Mouse (Mus musculus) limb, embryonic 11.5 days (tissue): ENCODE data around the gene Fndc7. TPM values are rescaled to one million over a fixed set of nuclear protein-coding genes. Genes with fewer than 3 reads are reported as not detected.
A peak's percentile ranks its signal among the peaks of the same experiment; 100 is the strongest.

Source experiments
- ATAC-seq: fragments of 200-750 bp; cut with Nextera tagmentation; 2 replicates; pipeline ENCODE4 v1.8.0; 2017; ENCODE audit warnings: low read depth; ENCODE audit not compliant: insufficient number of reproducible peaks, low FRiP score, low TSS enrichment
- DNase-seq: peaks from one replicate; pipeline ENCODE4 v3.0.0-alpha.2; 2015; ENCODE audit warnings: low spot score
- H3K27ac ChIP-seq: fragments of 300-500 bp; sonication (generic); replicated peaks from 2 replicates; pipeline ENCODE4 v1.5.1; 2014; ENCODE audit warnings: low read depth, mild to moderate bottlenecking, low read length
- H3K27me3 ChIP-seq: fragments of 300-500 bp; sonication (generic); 2 replicates; pipeline ENCODE4 v1.6.1; 2014; ENCODE audit warnings: mild to moderate bottlenecking, low read length, mixed read lengths; ENCODE audit not compliant: control insufficient read depth, insufficient read depth
- H3K36me3 ChIP-seq: fragments of 300-500 bp; sonication (generic); 2 replicates; pipeline ENCODE4 v1.6.1; 2014; ENCODE audit warnings: mild to moderate bottlenecking, low read length, moderate library complexity, mixed read lengths; ENCODE audit not compliant: control insufficient read depth, insufficient read depth
- H3K4me1 ChIP-seq: fragments of 300-500 bp; sonication (generic); 2 replicates; pipeline ENCODE4 v1.6.1; 2014; ENCODE audit warnings: low read length, mixed read lengths; ENCODE audit not compliant: control insufficient read depth, insufficient read depth
- H3K4me2 ChIP-seq: fragments of 300-500 bp; sonication (generic); 2 replicates; pipeline ENCODE4 v1.6.1; 2014; ENCODE audit warnings: low read depth, mild to moderate bottlenecking, moderate library complexity; ENCODE audit not compliant: severe bottlenecking
- H3K4me3 ChIP-seq: fragments of 300-500 bp; sonication (generic); 2 replicates; pipeline ENCODE4 v1.5.1; 2014; ENCODE audit warnings: low read depth, low read length
- H3K9ac ChIP-seq: fragments of 300-500 bp; sonication (generic); 2 replicates; pipeline ENCODE4 v1.6.1; 2014; ENCODE audit warnings: mild to moderate bottlenecking, low read length
- H3K9me3 ChIP-seq: fragments of 300-500 bp; sonication (generic); 2 replicates; pipeline ENCODE4 v1.6.1; 2016; ENCODE audit warnings: low read length; ENCODE audit not compliant: control insufficient read depth
- WGBS: fragments of 180-500 bp; shearing (Covaris S2); extraction: QIAGEN DNeasy Blood & Tissue Kit; methylation state at CpG from one replicate; pipeline ENCODE4 v1.1.7; 2014; 5-methylcytosine and 5-hydroxymethylcytosine counted together
- polyA plus RNA-seq: library from polyadenylated mRNA; unstranded; fragments of >200 nt; fragmentation: Nextera tagmentation; extraction: Ambion mirVana; gene quantifications from 2 replicates; pipeline ENCODE4 v1.2.1, GENCODE M21; 2014

The Fndc7 gene
- polyA plus RNA-seq, 1 experiment from 2014 or later: not detected

DNA sequence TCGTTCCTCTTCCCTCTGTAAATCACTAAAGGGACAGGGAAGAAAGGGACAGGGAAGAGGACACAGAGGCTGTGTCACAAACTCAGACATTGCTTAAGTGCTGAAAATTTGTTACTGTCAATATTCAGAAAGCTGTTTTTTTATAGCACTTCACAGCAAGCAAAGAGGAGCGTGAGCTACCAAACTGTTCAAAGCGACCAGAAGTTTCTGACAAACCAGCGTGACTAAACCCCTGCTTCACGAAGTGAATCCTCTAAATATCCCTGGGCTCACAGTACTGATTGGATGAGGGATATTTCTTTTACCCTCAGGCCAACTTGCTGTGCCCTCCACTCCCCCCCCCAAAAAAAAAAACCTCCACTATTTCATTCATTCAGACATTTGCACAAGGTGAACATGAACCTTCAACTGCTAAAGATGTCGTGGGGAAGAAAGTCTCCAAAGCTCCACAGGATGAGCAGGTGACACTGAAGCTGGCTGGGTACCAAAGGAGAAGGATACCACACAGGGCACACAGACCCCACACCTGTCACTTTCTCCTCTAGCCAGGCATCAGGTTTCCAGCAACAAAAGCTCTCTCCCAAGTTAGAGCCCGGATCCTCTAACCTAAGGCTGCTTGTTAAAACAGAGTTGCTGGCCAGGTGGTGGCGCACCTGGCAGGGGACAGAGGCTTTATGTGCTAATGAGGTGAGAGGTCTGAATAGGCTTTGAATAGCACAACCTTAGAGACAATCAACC lies 33.3 kb downstream of the Fndc7 start:
- 51% methylated on average over 8 of the region's 8 CpGs for WGBS
- Histone ChIP-seq H3K27ac (no peak overlapping the region), H3K27me3 (no peaks in the 10 kb centered on the region), H3K9ac (no peak overlapping the region), H3K36me3 (no peaks in the 10 kb centered on the region), H3K4me3 (no peak overlapping the region), H3K9me3 (no peaks in the 10 kb centered on the region), H3K4me1 (0 out of 2 replicates have a peak, but pooled peaks cover 2% of the 10 kb centered on the region), H3K4me2 (no peak overlapping the region)
- ATAC-seq (no peak), DNase-seq (peak; percentile 67)

DNA sequence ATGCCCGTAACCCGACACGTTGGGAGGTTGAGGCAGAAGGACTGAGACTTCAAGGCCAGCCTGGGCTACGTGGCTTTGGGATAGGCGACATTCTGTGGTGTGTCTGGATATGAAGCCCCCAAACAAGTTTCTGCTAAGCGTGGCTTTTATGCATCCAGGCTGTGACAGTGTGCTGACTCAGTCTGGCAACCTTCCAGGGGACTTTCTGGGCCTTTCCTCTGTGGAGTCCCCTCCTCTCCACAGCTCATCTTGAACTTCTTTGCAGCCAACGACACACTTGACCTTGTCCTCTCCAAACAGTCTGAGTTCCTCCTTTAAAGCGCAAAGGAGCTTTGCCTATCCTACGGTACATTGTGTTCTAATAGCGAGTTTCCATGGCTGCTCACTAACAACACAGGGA lies 33.9 kb downstream of the Fndc7 start:
- 81% methylated on average over 10 of the region's 10 CpGs for WGBS
- no peaks in the 10 kb centered on the region for H3K9me3 ChIP-seq
- H3K4me3 ChIP-seq: no peak overlapping the region
- no peak overlapping the region for H3K4me2 ChIP-seq
- no peak overlapping the region for H3K9ac ChIP-seq
- DNase-seq: no peak
- H3K4me1 ChIP-seq: 0 out of 2 replicates have a peak, but pooled peaks cover 2% of the 10 kb centered on the region
- no peaks in the 10 kb centered on the region for H3K36me3 ChIP-seq
- ATAC-seq: no peak
- no peaks in the 10 kb centered on the region for H3K27me3 ChIP-seq
- H3K27ac ChIP-seq: no peak overlapping the region

DNA sequence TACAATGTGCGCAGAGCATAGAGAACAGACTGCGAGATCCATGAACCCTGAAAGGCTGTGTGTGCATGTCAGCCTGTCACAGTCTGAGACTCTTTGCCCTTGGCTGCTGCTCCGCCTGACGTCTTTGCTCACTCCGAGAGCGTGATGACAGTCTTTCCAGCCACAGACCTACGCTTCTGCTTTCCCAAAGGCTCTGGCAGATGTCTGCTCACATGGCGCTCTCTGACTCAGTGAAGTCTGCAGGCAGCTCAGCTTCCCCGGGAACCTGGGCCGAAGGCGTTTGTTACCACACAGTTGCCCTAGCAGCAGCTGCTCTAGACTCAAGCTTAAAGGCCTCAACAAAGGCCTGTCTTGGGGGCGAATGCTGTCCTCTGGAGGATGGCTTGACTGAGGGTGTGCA lies 34.4 kb downstream of the Fndc7 start:
- Histone ChIP-seq H3K4me2 (no peak overlapping the region), H3K4me1 (0 out of 2 replicates have a peak, but pooled peaks cover 2% of the 10 kb centered on the region), H3K36me3 (no peaks in the 10 kb centered on the region), H3K27ac (no peak overlapping the region), H3K9me3 (no peaks in the 10 kb centered on the region), H3K27me3 (no peaks in the 10 kb centered on the region), H3K9ac (no peak overlapping the region), H3K4me3 (no peak overlapping the region)
- DNase-seq (no peak), ATAC-seq (no peak)
- 65% methylated on average over 12 of the region's 12 CpGs for WGBS

DNA sequence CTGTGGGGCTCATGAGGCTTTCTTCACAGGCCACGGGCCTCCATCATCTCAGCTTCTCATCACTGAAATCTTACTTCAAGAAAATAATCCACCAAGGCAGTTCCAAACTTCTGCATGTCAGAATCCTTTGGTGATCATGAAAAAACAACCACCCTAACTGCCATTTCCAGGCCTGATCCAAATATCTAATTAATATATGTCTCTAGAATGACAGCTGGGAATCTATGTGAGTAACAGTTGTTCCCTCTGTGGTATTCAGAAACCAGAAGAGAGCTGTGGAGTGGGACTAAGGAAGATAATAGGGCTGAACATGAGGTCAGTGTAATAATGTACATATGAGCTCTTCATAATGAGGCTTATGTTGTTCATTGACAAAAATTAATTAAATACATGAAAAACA lies 36.5 kb downstream of the Fndc7 start:
- 86% methylated on average over 1 of the region's 1 CpGs for WGBS
- H3K9me3 ChIP-seq: no peaks in the 10 kb centered on the region
- no peak for ATAC-seq

DNA sequence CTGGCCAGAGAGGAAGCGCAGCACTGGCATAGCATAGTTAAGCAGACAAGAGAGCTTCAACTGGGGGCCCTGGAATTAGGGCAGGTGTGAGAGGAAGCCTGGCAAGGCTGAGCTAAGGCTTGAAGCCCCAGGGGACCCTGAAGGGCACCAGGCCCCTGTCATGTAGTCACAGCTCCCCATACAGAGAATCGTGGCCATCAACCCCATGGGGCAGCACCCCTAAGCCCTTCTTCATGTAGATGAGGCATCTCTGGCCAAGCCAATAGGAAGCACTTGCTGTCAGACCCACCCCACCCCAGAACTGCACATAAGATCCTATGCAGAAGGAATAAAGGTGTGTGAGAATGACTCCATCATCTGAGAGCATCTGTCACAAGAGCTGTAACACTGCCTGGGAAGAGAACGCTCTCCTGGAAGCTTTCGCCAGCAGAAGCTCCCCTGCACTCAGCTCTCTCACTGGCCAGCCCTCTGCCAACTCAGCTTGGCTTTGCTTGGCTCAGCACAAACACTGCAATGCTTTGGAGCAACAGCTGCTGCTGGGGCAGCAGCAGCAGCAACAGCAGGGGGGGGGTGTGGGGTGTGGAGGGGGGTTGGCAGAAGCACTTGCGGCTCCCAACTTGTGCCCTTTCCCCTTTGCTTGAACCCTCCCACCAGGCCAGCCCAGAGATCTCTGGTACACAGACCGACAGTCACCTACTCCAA lies 37.7 kb downstream of the Fndc7 start:
- 59% methylated on average over 6 of the region's 6 CpGs for WGBS
- DNase-seq: no peak
- no peaks in the 10 kb centered on the region for H3K4me1 ChIP-seq
- no peak overlapping the region for H3K9ac ChIP-seq
- H3K9me3 ChIP-seq: no peaks in the 10 kb centered on the region
- no peak overlapping the region for H3K27ac ChIP-seq
- no peaks in the 10 kb centered on the region for H3K36me3 ChIP-seq
- H3K27me3 ChIP-seq: no peaks in the 10 kb centered on the region
- no peak overlapping the region for H3K4me3 ChIP-seq
- H3K4me2 ChIP-seq: no peak overlapping the region
- no peak for ATAC-seq

More for the DNA sequence above, 36.5 kb downstream of the Fndc7 start:
- H3K27me3 ChIP-seq: no peaks in the 10 kb centered on the region
- H3K4me3 ChIP-seq: no peak overlapping the region
- H3K4me2 ChIP-seq: no peak overlapping the region
- no peak overlapping the region for H3K27ac ChIP-seq
- no peak for DNase-seq
- H3K36me3 ChIP-seq: no peaks in the 10 kb centered on the region
- H3K9ac ChIP-seq: no peak overlapping the region
- no peaks in the 10 kb centered on the region for H3K4me1 ChIP-seq

DNA sequence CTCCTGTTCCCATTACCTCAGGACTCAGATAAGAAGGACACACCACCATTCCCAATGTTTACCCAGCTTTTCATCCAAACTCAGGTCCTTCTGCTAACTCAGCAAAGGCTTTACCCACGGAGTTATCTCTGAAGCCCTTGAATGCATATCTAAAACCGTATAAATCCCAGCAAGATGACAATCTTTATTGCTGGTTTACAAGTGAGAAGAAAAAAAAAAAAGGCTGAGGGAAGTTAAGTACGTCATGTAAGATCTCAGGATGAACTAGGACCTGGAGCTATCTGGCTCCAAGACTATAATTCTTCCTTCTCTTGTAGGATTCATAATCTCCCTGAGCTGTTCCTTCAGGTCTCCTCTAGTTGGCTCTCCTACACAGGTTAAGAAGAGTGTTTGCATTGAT lies 38.3 kb downstream of the Fndc7 start:
- no peak for DNase-seq
- Histone ChIP-seq H3K9me3 (no peaks in the 10 kb centered on the region), H3K4me1 (no peaks in the 10 kb centered on the region), H3K27ac (no peak overlapping the region), H3K36me3 (no peaks in the 10 kb centered on the region), H3K27me3 (no peaks in the 10 kb centered on the region), H3K9ac (no peak overlapping the region), H3K4me3 (no peak overlapping the region), H3K4me2 (no peak overlapping the region)
- ATAC-seq: no peak
- 73% methylated on average over 3 of the region's 3 CpGs for WGBS

DNA sequence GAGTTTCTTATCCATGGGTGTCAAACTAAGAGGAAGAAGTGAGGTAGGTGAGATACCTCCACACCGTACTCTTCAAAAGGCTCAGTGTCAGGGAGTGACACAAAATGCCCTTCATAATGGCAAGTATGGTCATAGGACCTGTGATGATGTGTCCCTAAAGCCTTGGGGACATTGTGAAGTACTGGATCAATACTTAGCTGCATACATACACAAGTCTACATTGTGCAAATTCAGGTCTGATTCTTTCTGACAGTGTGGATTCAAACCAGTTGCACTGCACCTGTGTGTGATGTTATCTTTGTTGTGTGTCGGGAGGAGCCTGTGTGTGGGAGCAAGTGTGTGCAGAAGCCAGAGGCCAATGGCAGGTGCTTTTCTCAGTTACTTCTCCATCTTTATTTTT lies 38.7 kb downstream of the Fndc7 start:
- 91% methylated on average over 2 of the region's 2 CpGs for WGBS
- Histone ChIP-seq H3K9ac (no peak overlapping the region), H3K27ac (no peak overlapping the region), H3K36me3 (no peaks in the 10 kb centered on the region), H3K27me3 (no peaks in the 10 kb centered on the region), H3K4me2 (no peak overlapping the region), H3K4me1 (no peaks in the 10 kb centered on the region), H3K4me3 (no peak overlapping the region), H3K9me3 (no peaks in the 10 kb centered on the region)
- DNase-seq: no peak
- no peak for ATAC-seq

DNA sequence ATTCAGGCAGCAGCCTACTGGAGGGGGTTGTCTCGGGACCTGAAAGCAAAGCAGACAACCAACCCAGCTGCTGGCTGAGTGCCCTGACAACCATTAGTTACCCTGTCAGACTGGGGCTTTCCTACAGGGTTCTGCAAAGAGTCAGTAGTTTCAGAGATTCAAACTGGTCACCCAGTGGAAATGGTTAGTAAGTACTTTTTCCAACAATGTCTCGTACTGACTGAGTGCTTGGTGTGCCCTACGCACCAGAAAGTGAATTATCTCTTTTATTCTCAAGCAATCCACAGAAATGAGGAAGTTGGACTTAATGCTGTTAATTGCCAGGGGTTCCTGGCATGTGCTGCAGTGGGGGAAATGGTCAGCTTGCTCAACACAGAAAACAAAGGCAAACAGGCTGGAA lies 39.3 kb downstream of the Fndc7 start:
- Histone ChIP-seq H3K9me3 (no peaks in the 10 kb centered on the region), H3K4me3 (no peak overlapping the region), H3K9ac (no peak overlapping the region), H3K4me2 (no peak overlapping the region), H3K27me3 (no peaks in the 10 kb centered on the region), H3K4me1 (no peaks in the 10 kb centered on the region), H3K27ac (no peak overlapping the region), H3K36me3 (no peaks in the 10 kb centered on the region)
- DNase-seq: no peak
- ATAC-seq: no peak
- 57% methylated on average over 3 of the region's 3 CpGs for WGBS
